Mouse (Mus musculus): ENCODE measurements around the gene Kif21b.

DNA sequence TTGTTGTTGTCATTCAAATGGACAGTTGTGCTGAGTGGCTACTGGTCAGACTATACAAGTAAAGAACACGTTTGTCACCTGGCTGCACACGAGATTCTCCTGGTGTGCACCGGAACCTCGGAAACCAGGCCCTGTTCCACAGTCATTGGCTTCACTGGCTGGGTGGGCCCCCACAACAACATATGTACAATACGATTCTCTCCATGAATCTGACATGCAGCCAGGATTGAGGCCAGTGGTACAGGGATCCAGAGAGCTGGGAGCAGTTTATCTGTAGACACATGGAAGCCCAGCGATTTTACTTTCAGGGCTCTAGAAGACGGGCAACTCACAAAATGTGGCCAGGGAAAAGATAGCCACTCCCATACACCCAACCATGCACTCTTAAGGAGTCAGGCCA, 27.5 kb upstream of the Kif21b start:
- TF ChIP-seq GATA1 (IDR thresholded peaks at IDR 0.05; ENCODE audit: low read length) = no peak
- TF ChIP-seq TAL1 (IDR thresholded peaks at IDR 0.05; ENCODE audit: low read length) = no peak

Measured in erythroblast, embryonic 14.5 days (primary cell).